Mouse (Mus musculus): ENCODE data around the gene Dhx33. TPM values are rescaled to one million over a fixed set of nuclear protein-coding genes. Genes with fewer than 3 reads are reported as not detected.

The Dhx33 gene
- total and polyA plus RNA-seq, 3 experiments = 8.5 to 12.9 (median 10.2) TPM

GRCm38 (mm10) chr11:71017051-71017450 is 12.8 kb upstream of the Dhx33 start:
- no peak for TF ChIP-seq EP300 (IDR thresholded peaks at IDR 0.05; ENCODE audit: insufficient read depth, low read depth, low read length)
- TF ChIP-seq CTCF (IDR thresholded peaks at IDR 0.05) = no peak
- TF ChIP-seq POLR2A (IDR thresholded peaks at IDR 0.05; ENCODE audit: insufficient read depth, low read depth, low read length) = no peak
- H3K27ac ChIP-seq = no peak overlapping the region
- peaks cover 3% of the 10 kb centered on the region for H3K4me1 ChIP-seq (ENCODE audit: control insufficient read depth, insufficient read depth, low read length)
- H3K36me3 ChIP-seq (ENCODE audit: control insufficient read depth, insufficient read depth, low read length) = peaks cover 19% of the 10 kb centered on the region
- intact Hi-C loops (cut with DNase I) = no loop called here
- DNase-seq = no peak
- no peak overlapping the region for H3K9ac ChIP-seq (ENCODE audit: low read depth, low read length)
- no peaks in the 10 kb centered on the region; the same call in 1 of the 2 replicates for H3K79me2 ChIP-seq (replicated peaks; ENCODE audit: control insufficient read depth, insufficient read depth, low read length)
- no peak overlapping the region for H3K4me3 ChIP-seq
- H3K27me3 ChIP-seq (ENCODE audit: control insufficient read depth, insufficient read depth, low read length) = no peaks in the 10 kb centered on the region
- 89% methylated on average over 1 of the region's 1 CpGs for WGBS

- TF ChIP-seq CTCF (IDR thresholded peaks at IDR 0.05) (peak; percentile 29; the same call in 1 of the 2 replicates), POLR2A (IDR thresholded peaks at IDR 0.05; ENCODE audit: insufficient read depth, low read depth, low read length) (no peak), EP300 (IDR thresholded peaks at IDR 0.05; ENCODE audit: insufficient read depth, low read depth, low read length) (0 out of 2 replicates have a peak, but pooled peaks have one; percentile 22)
- peak in 1 of 2 experiments; percentile 51 for DNase-seq
- H3K79me2 ChIP-seq (replicated peaks; ENCODE audit: control insufficient read depth, insufficient read depth, low read length) = no peaks in the 10 kb centered on the region; the same call in 1 of the 2 replicates
- peaks cover 19% of the 10 kb centered on the region for H3K36me3 ChIP-seq (ENCODE audit: control insufficient read depth, insufficient read depth, low read length)
- H3K27ac ChIP-seq = no peak overlapping the region; the same call in 1 of the 2 replicates
- peaks cover 6% of the 10 kb centered on the region for H3K4me1 ChIP-seq (ENCODE audit: control insufficient read depth, insufficient read depth, low read length)
- H3K9ac ChIP-seq (ENCODE audit: low read depth, low read length) = no peak overlapping the region
- intact Hi-C loops (cut with DNase I) = no loop called here
- no peak overlapping the region for H3K4me3 ChIP-seq
- no peaks in the 10 kb centered on the region for H3K27me3 ChIP-seq (ENCODE audit: control insufficient read depth, insufficient read depth, low read length)
- 71% methylated on average over 7 of the region's 7 CpGs for WGBS
Measured at GRCm38 (mm10) chr11:71012743-71013142, 8.5 kb upstream of the Dhx33 start.

- no peak overlapping the region for H3K9ac ChIP-seq (ENCODE audit: low read depth, low read length)
- H3K27me3 ChIP-seq (ENCODE audit: control insufficient read depth, insufficient read depth, low read length) = no peaks in the 10 kb centered on the region
- no peaks in the 10 kb centered on the region; the same call in 1 of the 2 replicates for H3K79me2 ChIP-seq (replicated peaks; ENCODE audit: control insufficient read depth, insufficient read depth, low read length)
- H3K4me3 ChIP-seq = no peak overlapping the region
- H3K36me3 ChIP-seq (ENCODE audit: control insufficient read depth, insufficient read depth, low read length) = peaks cover 18% of the 10 kb centered on the region
- peak in 1 of 2 experiments; percentile 69 for DNase-seq
- peaks cover 8% of the 10 kb centered on the region for H3K4me1 ChIP-seq (ENCODE audit: control insufficient read depth, insufficient read depth, low read length)
- 0 out of 2 replicates have a peak, but pooled peaks have one; percentile 50 for TF ChIP-seq EP300 (IDR thresholded peaks at IDR 0.05; ENCODE audit: insufficient read depth, low read depth, low read length)
- TF ChIP-seq POLR2A (IDR thresholded peaks at IDR 0.05; ENCODE audit: insufficient read depth, low read depth, low read length) = peak; percentile 22; the same call in 1 of the 2 replicates
- no peak for TF ChIP-seq CTCF (IDR thresholded peaks at IDR 0.05)
- peak overlapping the region; percentile 64 for H3K27ac ChIP-seq
- 33% methylated on average over 3 of the region's 3 CpGs for WGBS
- intact Hi-C loops (cut with DNase I) = no loop called here
Measured at GRCm38 (mm10) chr11:71008321-71008720, 4.1 kb upstream of the Dhx33 start.

- Histone ChIP-seq H3K4me1 (ENCODE audit: control insufficient read depth, insufficient read depth, low read length) (peaks cover 8% of the 10 kb centered on the region), H3K27me3 (ENCODE audit: control insufficient read depth, insufficient read depth, low read length) (no peaks in the 10 kb centered on the region), H3K36me3 (ENCODE audit: control insufficient read depth, insufficient read depth, low read length) (peaks cover 18% of the 10 kb centered on the region), H3K4me3 (no peak overlapping the region), H3K27ac (peak overlapping the region; percentile 64), H3K79me2 (replicated peaks; ENCODE audit: control insufficient read depth, insufficient read depth, low read length) (no peaks in the 10 kb centered on the region; the same call in 1 of the 2 replicates), H3K9ac (ENCODE audit: low read depth, low read length) (no peak overlapping the region; the same call in 1 of the 2 replicates)
- intact Hi-C loops (cut with DNase I) = no loop called here
- no peak for DNase-seq
- TF ChIP-seq EP300 (IDR thresholded peaks at IDR 0.05; ENCODE audit: insufficient read depth, low read depth, low read length) = no peak
- TF ChIP-seq CTCF (IDR thresholded peaks at IDR 0.05) = no peak
- no peak for TF ChIP-seq POLR2A (IDR thresholded peaks at IDR 0.05; ENCODE audit: insufficient read depth, low read depth, low read length)
- 45% methylated on average over 7 of the region's 7 CpGs for WGBS
Measured at GRCm38 (mm10) chr11:71007831-71008230, 3.6 kb upstream of the Dhx33 start.

GRCm38 (mm10) chr11:71007026-71007425 is 2.8 kb upstream of the Dhx33 start:
- no peaks in the 10 kb centered on the region for H3K27me3 ChIP-seq (ENCODE audit: control insufficient read depth, insufficient read depth, low read length)
- 86% methylated on average over 6 of the region's 6 CpGs for WGBS
- H3K36me3 ChIP-seq (ENCODE audit: control insufficient read depth, insufficient read depth, low read length) = peaks cover 16% of the 10 kb centered on the region
- H3K4me3 ChIP-seq = no peak overlapping the region
- H3K27ac ChIP-seq = no peak overlapping the region; the same call in 1 of the 2 replicates
- peaks cover 8% of the 10 kb centered on the region for H3K4me1 ChIP-seq (ENCODE audit: control insufficient read depth, insufficient read depth, low read length)
- DNase-seq = no peak
- no peak overlapping the region for H3K9ac ChIP-seq (ENCODE audit: low read depth, low read length)
- intact Hi-C loops (cut with DNase I) = no loop called here
- no peaks in the 10 kb centered on the region; the same call in 1 of the 2 replicates for H3K79me2 ChIP-seq (replicated peaks; ENCODE audit: control insufficient read depth, insufficient read depth, low read length)
- no peak for TF ChIP-seq EP300 (IDR thresholded peaks at IDR 0.05; ENCODE audit: insufficient read depth, low read depth, low read length)
- TF ChIP-seq POLR2A (IDR thresholded peaks at IDR 0.05; ENCODE audit: insufficient read depth, low read depth, low read length) = no peak
- TF ChIP-seq CTCF (IDR thresholded peaks at IDR 0.05) = no peak

- WGBS = 46% methylated on average over 5 of the region's 5 CpGs
- intact Hi-C loops (cut with DNase I) = loop anchor here (2.0 kb wide), 1 partner anchor 22 kb away; the partner anchor contains the start of gene C1qbp
- Histone ChIP-seq H3K36me3 (ENCODE audit: control insufficient read depth, insufficient read depth, low read length) (peaks cover 16% of the 10 kb centered on the region), H3K79me2 (replicated peaks; ENCODE audit: control insufficient read depth, insufficient read depth, low read length) (no peaks in the 10 kb centered on the region; the same call in 1 of the 2 replicates), H3K4me3 (peak overlapping the region; percentile 78), H3K27me3 (ENCODE audit: control insufficient read depth, insufficient read depth, low read length) (no peaks in the 10 kb centered on the region), H3K9ac (ENCODE audit: low read depth, low read length) (no peak overlapping the region), H3K4me1 (ENCODE audit: control insufficient read depth, insufficient read depth, low read length) (peaks cover 8% of the 10 kb centered on the region), H3K27ac (peak overlapping the region; percentile 68)
- TF ChIP-seq POLR2A (IDR thresholded peaks at IDR 0.05; ENCODE audit: insufficient read depth, low read depth, low read length) (no peak), CTCF (IDR thresholded peaks at IDR 0.05) (no peak), EP300 (IDR thresholded peaks at IDR 0.05; ENCODE audit: insufficient read depth, low read depth, low read length) (no peak)
- no peak for DNase-seq
Measured at GRCm38 (mm10) chr11:71005046-71005445, 809 bp upstream of the Dhx33 start.

Data from heart, adult 2 months (tissue).